Mouse (Mus musculus): ENCODE results near the gene Rrp12. TPM values are rescaled to one million over a fixed set of nuclear protein-coding genes. Genes with fewer than 3 reads are reported as not detected.

Gene Rrp12
- 3.2 and 3.8 TPM in 2 replicates for polyA plus RNA-seq (2012; rRNA removed)

DNA sequence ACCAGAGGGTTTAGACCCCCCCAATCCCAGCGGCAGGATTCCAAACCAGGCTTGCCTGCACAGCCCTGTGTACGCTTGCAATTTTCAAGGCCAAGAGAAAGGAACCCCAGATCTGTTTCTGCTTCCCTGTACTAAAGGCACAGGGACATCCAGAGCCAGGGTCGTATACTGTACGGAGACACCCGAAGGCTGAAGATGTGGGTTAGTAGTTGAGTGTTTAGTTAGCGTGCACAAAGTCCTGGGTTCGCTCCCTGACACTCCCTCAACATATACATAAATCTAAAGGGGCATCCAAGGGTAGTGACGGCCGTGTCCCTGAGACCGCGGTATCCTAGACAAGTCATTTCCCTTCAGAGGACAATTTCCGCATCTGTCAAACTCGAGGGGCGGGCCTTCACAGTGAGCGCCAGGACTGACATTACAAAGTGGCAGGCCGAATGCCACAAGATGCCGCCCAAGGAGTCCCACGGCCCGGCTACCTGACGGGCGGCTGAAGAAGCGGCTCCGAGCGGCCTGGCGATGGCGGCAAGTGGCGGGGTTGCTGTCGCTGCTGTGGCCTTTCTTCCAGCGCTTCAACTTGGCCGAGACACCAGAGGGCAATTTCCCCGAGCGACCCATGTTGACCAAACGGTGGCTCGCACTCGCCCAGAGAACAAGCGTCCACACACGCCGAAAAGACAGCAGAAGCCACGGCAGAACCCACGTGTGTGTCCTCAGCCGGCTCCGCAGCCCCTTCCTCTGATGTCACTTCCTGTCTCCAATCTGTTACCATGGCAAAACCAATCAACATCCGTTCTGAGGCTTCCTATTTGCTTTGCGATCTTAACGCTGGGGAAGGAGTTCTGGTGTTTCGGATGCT lies at the start of gene Rrp12:
Rrp12 (minus strand) TSS at position 714 of the 859 bp plus-strand sequence.

DNA sequence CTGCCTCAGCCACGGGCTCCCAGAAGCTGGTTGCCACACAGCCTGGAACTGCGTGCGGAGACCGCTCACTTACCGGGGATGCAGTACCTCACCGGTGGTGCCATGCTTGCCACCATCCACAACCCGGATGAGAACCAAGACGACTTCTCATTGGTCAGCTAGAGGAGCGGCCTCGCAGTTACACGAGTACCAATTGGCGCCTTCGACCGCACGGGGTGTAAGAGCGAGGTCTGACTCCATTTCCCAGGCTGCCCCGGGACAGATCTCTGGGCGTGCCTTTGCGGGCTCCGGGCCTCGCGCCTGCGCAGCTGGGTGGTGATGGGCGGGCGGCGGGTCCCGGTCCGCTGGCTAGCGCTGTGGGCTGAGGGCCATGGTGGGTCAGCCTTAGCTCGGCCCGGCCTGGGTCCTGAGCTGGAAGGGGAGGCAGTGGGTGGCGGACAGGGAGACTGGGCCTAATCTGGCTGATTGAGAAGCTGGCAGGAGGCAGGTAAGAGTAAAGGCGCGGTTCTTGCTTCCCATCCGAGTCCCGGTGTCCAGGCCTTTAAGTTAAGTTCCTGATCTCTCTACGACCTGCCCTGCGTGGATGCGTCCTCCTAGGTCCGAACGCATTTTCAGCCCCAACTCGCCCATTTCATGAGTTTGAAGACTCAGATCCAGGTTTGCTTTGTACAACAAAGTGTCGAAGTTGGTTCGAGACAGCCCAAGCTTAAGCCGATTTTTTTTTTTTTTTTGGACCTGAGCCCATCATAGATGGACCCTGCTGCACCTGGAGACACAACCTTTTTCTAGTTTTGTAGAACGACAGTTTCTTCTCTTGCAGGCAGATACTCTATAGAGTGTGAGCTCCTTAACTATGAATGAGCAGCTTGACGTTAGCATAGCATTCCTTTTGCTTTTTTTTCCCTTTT lies 37.5 kb upstream of the Rrp12 start, which contains the start of the genes Exosc1 and Zdhhc16:
Exosc1 (minus strand) TSS at position 245 of the 908 bp plus-strand sequence.
Zdhhc16 (plus strand) TSS at position 302 of the 908 bp plus-strand sequence.

DNA sequence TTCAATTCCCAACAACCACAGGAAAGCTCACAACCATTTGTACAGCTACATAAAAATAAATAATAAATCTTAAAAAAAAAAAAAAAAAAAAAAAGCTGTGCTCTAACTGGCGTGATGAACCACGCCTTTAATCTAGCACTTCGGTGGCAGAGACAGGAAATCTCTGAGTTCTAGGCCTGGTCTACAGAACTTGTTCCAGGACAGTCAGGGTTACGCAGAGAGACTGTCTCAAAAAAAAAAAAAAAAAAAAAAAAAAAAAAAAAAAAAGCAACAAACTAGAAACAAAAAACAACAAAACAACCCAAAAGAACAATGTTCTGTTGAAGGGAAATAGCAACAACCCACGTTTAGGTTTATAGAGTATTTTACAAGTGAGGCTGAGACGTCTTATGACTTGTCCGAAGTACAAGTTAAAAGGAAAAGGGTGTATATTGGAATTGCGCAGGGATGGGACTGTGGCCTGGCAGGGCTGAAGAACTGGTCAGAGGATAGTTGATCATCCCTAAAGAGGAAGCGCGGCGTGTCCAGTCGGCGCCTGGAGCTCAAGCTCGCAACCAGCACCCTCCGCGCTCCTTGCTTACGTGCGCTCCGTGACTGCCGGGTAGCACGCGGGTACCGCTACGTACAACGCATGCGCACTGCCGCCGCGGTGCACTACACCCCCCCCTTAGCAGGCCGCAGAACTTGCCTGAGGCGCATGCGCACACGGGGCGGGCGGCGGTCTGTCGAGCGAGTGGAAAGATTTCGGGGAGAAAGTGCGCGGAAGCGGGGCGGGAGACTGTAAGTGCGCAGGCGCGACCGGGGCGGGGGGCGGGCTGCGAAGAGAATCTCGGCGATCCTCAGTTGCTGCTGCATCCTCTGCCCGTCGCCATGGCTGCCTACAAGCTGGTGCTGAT lies 15.5 kb upstream of the Rrp12 start, which contains the start of gene Pgam1:
Pgam1 (plus strand) TSS at position 746 of the 896 bp plus-strand sequence.

DNA sequence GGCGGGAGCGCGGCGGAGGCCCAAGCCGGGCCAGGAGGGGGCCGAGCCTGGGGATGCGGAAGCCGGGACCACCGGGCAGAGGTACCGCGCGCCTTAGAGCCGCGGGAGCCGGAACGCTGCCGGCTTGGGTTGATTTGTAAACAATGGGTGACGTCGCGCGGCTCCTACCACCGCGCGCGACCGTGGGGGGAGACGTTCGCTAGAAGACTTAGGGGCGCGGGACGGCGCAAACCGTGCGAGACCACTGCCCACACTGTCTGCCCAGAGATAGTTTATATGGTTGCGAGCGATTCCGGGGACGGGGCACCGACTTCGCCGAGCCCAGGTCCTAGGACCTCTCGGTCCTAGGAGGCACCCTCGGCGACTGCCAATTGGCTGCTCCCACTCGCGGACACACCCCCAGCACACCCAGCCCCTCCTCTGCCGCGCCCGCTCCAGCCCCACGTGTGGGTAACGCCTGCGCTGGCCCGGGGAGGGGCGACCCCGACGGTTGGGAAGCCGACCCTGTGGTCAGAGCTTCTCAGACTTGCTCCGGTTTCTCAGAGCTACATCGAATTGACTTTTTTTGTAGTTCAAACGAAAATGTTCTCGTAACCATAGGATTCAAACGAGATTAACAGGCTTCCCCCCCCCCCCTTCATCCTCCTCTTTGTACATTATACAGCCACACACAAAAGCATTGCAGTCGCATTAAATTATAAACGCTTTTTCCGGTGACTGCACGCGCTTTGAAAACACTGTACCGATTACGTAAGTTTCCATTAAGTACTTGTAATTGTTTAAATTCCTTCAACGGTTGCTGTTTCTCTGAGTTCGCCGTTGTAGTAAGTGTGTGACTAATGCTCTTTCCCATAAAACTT lies 47.8 kb downstream of the Rrp12 start, which contains the start of gene Frat2:
Frat2 (minus strand) TSS at position 141 of the 860 bp plus-strand sequence.

DNA sequence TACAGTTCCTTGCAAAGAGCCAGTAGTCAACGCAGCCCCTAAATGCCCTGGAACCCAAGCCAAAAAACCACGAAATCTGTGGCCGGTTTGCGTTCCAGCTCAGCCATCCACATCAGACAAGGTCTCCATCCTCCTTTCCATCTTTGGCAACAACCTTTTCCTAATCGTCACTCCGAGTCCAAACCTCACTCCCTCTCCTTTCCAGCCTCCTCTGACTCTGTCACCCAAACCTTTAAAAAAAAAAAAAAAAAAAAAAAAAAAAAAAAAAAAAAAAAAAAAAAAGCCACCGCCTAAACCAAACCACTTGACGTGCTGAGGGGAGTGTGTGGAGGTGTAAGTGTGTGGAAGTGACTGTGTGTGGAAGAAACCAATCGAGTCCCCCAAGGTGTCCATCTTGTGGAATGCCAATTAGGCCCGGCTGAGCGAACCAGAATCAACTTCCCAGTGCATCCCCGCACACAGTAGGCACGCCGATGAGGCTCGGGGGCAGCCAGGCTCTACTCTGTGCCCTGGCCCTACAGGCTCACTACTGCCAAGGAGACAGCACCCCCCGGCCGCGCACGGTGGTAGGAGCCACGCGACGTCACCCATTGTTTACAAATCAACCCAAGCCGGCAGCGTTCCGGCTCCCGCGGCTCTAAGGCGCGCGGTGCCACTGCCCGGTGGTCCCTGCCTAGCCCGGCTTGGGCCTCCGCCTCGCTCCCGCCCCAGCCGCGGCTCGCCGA lies 66.4 kb downstream of the Rrp12 start, which contains the start of gene Frat1:
Frat1 (plus strand) TSS at position 590 of the 725 bp plus-strand sequence.

Other genes starting within 250 kb of the Rrp12 start
- 0.38 and 0.41 TPM in 2 replicates for gene Slit1, start 152.5 kb downstream of the Rrp12 start, polyA plus RNA-seq (2012; rRNA removed)
- 13.7 and 15.6 TPM in 2 replicates for gene Arhgap19, start 94.1 kb downstream of the Rrp12 start, polyA plus RNA-seq (2012; rRNA removed)
- 1.7 and 2.3 TPM in 2 replicates for gene Frat1, start 66.2 kb downstream of the Rrp12 start, polyA plus RNA-seq (2012; rRNA removed)
- 3.1 and 4.1 TPM in 2 replicates for gene Frat2, start 48.0 kb downstream of the Rrp12 start, polyA plus RNA-seq (2012; rRNA removed)
- 366 and 408 TPM in 2 replicates for gene Pgam1, start 15.8 kb upstream of the Rrp12 start, polyA plus RNA-seq (2012; rRNA removed)
- 13.8 and 14.0 TPM in 2 replicates for gene Exosc1, start 37.2 kb upstream of the Rrp12 start, polyA plus RNA-seq (2012; rRNA removed)
- 20.9 and 21.9 TPM in 2 replicates for gene Zdhhc16, start 37.3 kb upstream of the Rrp12 start, polyA plus RNA-seq (2012; rRNA removed)
- 18.2 and 22.0 TPM in 2 replicates for gene Mms19, start 85.0 kb upstream of the Rrp12 start, polyA plus RNA-seq (2012; rRNA removed)
- 9.3 TPM in 2 replicates for gene Ubtd1, start 85.6 kb upstream of the Rrp12 start, polyA plus RNA-seq (2012; rRNA removed)
- 0.05 and 0.06 TPM in 2 replicates for gene Ankrd2, start 139.8 kb upstream of the Rrp12 start, polyA plus RNA-seq (2012; rRNA removed)
- 73.2 and 87.5 TPM in 2 replicates for gene Hoga1, start 149.4 kb upstream of the Rrp12 start, polyA plus RNA-seq (2012; rRNA removed)
- 1.8 and 2.4 TPM in 2 replicates for gene 4933411K16Rik, start 156.1 kb upstream of the Rrp12 start, polyA plus RNA-seq (2012; rRNA removed)
- 1.1 TPM in 2 replicates for gene Morn4, start 190.2 kb upstream of the Rrp12 start, polyA plus RNA-seq (2012; rRNA removed)
- 16.6 and 17.3 TPM in 2 replicates for gene Pi4k2a, start 194.3 kb upstream of the Rrp12 start, polyA plus RNA-seq (2012; rRNA removed)
- 23.1 and 28.3 TPM in 2 replicates for gene Avpi1, start 232.9 kb upstream of the Rrp12 start, polyA plus RNA-seq (2012; rRNA removed)

Measured in liver, embryonic 18 days (tissue).